Mouse (Mus musculus) heart, postnatal 0 days (tissue): ENCODE results near the gene Gm42791.

Source experiments
- CTCF ChIP-seq: IDR thresholded peaks from 2 replicates; pipeline ENCODE4 v1.5.1; 2016; ENCODE audit warnings: antibody characterized with exemption, control low read depth, low read depth
- EP300 ChIP-seq: IDR thresholded peaks from 2 replicates; pipeline ENCODE4 v1.6.1; 2016; ENCODE audit warnings: antibody characterized with exemption, low read depth

DNA sequence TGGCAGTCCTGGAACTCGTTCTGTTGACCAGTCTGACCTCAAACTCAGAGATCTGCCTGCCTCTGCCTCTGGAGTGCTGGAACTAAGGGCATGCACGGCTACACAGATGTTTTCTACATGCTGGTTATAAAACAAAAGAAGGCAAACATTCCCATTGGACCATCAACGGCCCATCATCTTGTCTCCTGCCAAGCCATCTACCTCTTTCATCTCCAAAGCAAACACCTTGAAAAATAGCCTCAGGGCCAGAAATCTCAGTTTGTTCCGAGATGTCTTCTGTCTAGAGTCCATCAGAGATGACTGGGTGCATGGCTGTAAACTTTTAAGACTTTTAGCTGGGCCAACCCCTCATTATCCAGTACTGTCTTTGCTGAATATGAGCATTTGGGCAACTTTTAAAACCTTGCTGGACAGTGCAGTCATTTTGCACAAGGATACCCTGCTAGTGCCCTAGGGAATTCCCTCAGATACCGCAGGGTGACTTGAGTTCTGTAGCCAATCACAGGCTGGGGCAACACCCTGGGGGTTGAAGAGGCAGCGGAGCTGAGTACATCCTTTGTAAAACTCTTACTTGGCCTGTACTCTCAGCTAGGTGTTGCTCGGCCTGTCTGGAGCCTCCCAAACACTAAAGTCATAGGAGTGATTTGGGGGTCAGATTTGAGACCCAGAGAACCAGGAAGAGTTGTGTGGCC is 19.0 kb upstream of the Gm42791 start:
- TF ChIP-seq CTCF (no peak), EP300 (no peak)
